Mouse (Mus musculus) kidney, adult 11 months (tissue): ENCODE data around the gene Prkcg.

Experiments
- DNase-seq: peaks from one replicate; pipeline ENCODE4 v3.0.0; 2022

Prkcg gene

DNA sequence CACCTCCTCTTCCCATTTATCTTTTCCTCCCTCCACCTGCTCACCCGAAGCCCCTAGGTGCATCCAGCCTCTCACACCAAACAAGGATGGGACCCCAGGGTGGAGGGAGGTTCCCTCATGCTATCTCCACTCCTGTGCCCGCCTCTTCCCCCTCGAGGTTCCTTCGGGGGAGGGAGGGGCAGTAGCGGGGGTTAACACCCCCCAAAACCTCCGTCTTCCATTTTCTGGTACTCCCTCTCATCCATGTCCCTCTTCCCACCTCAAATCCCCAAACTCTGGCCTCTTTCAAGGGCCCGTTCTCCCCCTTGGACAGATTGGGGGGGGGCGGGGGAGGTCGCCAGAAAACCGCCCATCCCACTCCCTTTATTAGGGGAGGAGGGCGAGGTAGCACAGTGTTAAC is 78.6 kb downstream of the Prkcg start:
- DNase-seq, result no peak

DNA sequence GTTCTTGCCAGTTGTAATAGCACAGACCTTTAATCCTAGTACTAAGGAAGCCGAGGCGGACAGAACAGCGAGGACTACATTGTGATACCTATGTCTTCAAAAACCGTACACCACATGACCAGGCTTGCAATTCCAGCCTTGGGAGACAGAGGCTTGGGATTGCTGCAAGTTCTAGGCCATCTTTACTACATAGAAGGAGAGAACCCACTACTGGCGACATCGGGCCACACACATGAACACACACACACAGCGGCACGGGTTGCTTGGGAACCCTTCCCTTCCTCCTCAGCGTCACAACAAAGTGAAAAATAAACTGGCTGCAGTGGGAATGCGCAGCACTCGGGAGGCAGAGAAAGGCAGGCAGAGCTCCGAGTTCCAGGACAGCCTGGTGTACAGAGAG is 79.3 kb downstream of the Prkcg start:
- DNase-seq, result no peak

DNA sequence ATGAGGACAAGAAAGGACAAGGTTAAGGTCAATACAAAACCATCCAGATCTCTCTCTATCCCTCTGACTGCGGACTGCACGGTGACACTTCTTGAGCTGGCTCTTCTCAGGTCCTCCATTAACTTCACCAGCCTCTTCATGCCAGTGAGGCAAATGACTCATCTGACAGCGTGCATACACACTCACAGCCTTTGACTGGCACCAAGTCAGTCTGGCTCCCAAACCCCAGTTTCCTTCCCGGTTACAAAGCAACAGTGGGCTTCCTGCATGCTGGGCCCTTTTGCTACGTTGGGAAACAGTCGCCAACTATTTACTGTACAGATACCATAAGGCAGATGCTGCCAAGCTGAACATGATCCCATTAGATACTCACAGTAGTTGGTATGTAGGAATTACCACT is 80.2 kb downstream of the Prkcg start:
- no peak for DNase-seq

DNA sequence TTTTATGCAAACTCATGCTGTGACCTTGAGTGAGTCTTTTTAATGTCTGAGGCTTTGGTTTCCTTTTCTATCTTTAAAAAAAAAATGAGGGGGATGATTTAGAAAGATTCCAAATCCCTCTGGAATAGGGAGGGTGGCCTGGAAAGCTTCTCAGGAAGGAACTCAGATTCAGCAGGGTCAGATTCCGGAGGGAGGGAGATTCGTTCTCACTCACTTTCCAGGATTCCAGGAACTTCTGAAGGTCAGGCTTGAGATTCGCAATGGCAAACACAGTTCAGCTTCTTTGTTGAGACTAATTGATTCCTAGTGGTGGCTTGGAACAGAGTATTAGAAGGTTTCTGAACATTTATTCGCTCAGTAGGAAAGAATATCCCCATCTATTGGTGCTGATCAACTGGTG is 81.4 kb downstream of the Prkcg start:
- no peak for DNase-seq

DNA sequence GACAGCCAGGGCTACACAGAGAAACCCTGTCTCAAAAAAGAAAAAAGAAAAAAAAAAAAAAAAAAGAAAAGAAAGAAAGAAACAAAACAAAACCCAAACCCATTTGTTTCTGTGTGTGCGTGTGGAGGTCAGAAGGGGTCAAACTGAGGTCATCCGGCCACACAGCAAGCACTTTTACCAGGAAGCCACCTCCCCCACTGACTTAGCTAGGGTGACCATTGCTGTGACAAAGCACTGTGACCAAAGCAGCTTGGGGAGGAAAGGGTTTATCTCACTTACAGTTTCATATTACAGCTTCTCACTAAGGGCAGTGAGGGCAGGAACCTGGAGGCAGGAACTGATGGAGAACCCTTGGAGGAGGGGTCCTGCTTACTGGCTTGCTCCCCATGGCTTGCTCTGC is 83.4 kb downstream of the Prkcg start:
- DNase-seq, result no peak

DNA sequence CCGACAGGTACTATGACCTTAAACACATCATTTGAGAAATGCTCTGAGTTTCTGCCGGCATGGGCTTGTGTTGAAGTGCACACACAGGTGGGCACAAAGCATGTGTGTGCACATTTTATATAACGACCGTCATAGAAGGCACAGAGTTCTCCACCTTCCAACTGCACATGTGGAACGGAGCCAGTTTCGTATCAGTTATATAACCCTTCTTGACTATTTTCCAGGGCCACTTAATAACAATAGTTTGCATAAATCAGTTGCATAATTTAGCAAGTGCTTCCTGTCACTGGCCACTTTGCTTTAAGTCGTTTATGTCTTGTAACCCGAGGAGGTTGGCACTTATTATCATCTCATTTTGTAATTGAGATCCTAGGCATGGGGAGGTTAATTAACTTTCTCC is 84.8 kb downstream of the Prkcg start:
- DNase-seq, result no peak

DNA sequence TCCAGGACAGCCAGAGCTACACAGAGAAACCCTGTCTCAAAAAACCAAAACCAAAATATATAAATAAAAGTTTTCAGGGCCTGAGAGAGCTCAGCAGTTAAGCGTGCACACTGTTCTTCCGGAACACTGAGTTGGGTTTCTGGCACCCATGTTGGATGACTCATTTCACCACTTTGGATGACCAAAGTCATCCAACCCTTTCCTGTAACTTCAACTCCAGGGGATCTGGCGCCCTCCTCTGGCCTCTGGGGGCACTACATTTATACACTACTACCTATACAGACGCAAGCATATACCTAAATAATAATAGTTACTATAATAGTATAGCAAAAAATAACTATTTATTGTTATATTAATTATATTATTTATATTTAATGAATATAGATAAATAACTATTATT is 87.9 kb downstream of the Prkcg start:
- no peak for DNase-seq
